Mouse (Mus musculus) left cerebral cortex, adult 8-10 months (tissue): ENCODE data around the gene Tox4. TPM values are rescaled to one million over a fixed set of nuclear protein-coding genes. Genes with fewer than 3 reads are reported as not detected.
A peak's percentile ranks its signal among the peaks of the same experiment; 100 is the strongest.
"Not testable (repeated sequence)": the region's sequence is repeated elsewhere in the genome, so short reads cannot be mapped to it uniquely, and the experiment has no call there.

Experiments
- DNase-seq, 2 experiments: peaks; one replicate each; pipeline ENCODE4 v3.0.0; 2022; ENCODE audit warnings: low spot score in 2 of 2
- total RNA-seq, 4 experiments: library from RNA; stranded (reverse); gene quantifications; 2 replicates each; pipeline ENCODE4 v1.2.4; 2022

Tox4 gene
- total RNA-seq: 10 to 100 TPM; 57.5 to 72.6 (median 62.7) TPM

GRCm38 (mm10) chr14:52278932-52279746, at the start of gene Tox4, which contains the start of gene Rab2b:
Gene Tox4 (plus strand): TSS chr14:52279146.
Gene Rab2b (minus strand): TSS chr14:52279545.
- DNase-seq: peak; percentile 97 to 98

GRCm38 (mm10) chr14:52232249-52232648, 46.7 kb upstream of the Tox4 start:
- no peak for DNase-seq

GRCm38 (mm10) chr14:52235165-52235564, 43.8 kb upstream of the Tox4 start:
- DNase-seq: no peak

- no peak for DNase-seq
Measured at GRCm38 (mm10) chr14:52236216-52236615, 42.7 kb upstream of the Tox4 start.

- peak; percentile 98 to 99 for DNase-seq
Measured at GRCm38 (mm10) chr14:52244041-52244689, 34.8 kb upstream of the Tox4 start.

GRCm38 (mm10) chr14:52244690-52245042, 34.3 kb upstream of the Tox4 start:
- DNase-seq: no peak

GRCm38 (mm10) chr14:52246129-52246528, 32.8 kb upstream of the Tox4 start:
- no peak for DNase-seq

GRCm38 (mm10) chr14:52256311-52257175, 22.4 kb upstream of the Tox4 start:
- DNase-seq: no peak

- peak; percentile 95 to 98 for DNase-seq
Measured at GRCm38 (mm10) chr14:52257484-52258213, 21.3 kb upstream of the Tox4 start, which contains the start of gene Chd8. Gene Chd8 (minus strand): TSS chr14:52257780.

- no peak for DNase-seq
Measured at GRCm38 (mm10) chr14:52272781-52273180, 6.2 kb upstream of the Tox4 start.

- DNase-seq: no peak
Measured at GRCm38 (mm10) chr14:52277210-52277609, 1.7 kb upstream of the Tox4 start.

GRCm38 (mm10) chr14:52279747-52280120, 788 bp downstream of the Tox4 start:
- no peak for DNase-seq

- no peak for DNase-seq
Measured at GRCm38 (mm10) chr14:52283629-52284028, 4.7 kb downstream of the Tox4 start.

GRCm38 (mm10) chr14:52284191-52284590, 5.2 kb downstream of the Tox4 start:
- DNase-seq: no peak

GRCm38 (mm10) chr14:52295558-52296264, 16.8 kb downstream of the Tox4 start:
- no peak for DNase-seq

- DNase-seq: not testable (repeated sequence)
Measured at GRCm38 (mm10) chr14:52303517-52303916, 24.6 kb downstream of the Tox4 start.

- peak; percentile 79 to 93 for DNase-seq
Measured at GRCm38 (mm10) chr14:52304644-52305271, 25.8 kb downstream of the Tox4 start, which contains the start of gene Mettl3. Gene Mettl3 (minus strand): TSS chr14:52305128.

GRCm38 (mm10) chr14:52306100-52306499, 27.2 kb downstream of the Tox4 start:
- DNase-seq: no peak

- DNase-seq: not testable (repeated sequence)
Measured at GRCm38 (mm10) chr14:52310343-52310742, 31.4 kb downstream of the Tox4 start.

GRCm38 (mm10) chr14:52310906-52311305, 32.0 kb downstream of the Tox4 start:
- no peak for DNase-seq
